Mouse (Mus musculus) embryonic fibroblast, embryonic 13.5 days (primary cell): ENCODE data around the gene Ndufv2.

ENCODE experiments used
- CTCF ChIP-seq: IDR thresholded peaks from 2 replicates; pipeline ENCODE4 v1.5.1; 2011; ENCODE audit warnings: mild to moderate bottlenecking, control low read depth, low read length, moderate library complexity, borderline replicate concordance; ENCODE audit not compliant: insufficient read depth
- POLR2A ChIP-seq: IDR thresholded peaks from 2 replicates; pipeline ENCODE4 v1.6.1; 2011; ENCODE audit warnings: low read depth, mild to moderate bottlenecking, control low read depth, low read length, moderate library complexity

- TF ChIP-seq CTCF: no peak
- no peak for TF ChIP-seq POLR2A
Measured at GRCm38 (mm10) chr17:66130371-66130770, 29.0 kb upstream of the Ndufv2 start.
